Mouse (Mus musculus) cerebellum, postnatal 10 days (tissue): ENCODE data around the gene Wdr20.
"Not testable (repeated sequence)": the region's sequence is repeated elsewhere in the genome, so short reads cannot be mapped to it uniquely, and the experiment has no call there.

Experiments used
- DNase-seq, 2 experiments: peaks; one replicate each; pipeline ENCODE4 v3.0.0; 2021; ENCODE audit warnings: mixed read lengths in 2 of 2

The Wdr20 gene

DNA sequence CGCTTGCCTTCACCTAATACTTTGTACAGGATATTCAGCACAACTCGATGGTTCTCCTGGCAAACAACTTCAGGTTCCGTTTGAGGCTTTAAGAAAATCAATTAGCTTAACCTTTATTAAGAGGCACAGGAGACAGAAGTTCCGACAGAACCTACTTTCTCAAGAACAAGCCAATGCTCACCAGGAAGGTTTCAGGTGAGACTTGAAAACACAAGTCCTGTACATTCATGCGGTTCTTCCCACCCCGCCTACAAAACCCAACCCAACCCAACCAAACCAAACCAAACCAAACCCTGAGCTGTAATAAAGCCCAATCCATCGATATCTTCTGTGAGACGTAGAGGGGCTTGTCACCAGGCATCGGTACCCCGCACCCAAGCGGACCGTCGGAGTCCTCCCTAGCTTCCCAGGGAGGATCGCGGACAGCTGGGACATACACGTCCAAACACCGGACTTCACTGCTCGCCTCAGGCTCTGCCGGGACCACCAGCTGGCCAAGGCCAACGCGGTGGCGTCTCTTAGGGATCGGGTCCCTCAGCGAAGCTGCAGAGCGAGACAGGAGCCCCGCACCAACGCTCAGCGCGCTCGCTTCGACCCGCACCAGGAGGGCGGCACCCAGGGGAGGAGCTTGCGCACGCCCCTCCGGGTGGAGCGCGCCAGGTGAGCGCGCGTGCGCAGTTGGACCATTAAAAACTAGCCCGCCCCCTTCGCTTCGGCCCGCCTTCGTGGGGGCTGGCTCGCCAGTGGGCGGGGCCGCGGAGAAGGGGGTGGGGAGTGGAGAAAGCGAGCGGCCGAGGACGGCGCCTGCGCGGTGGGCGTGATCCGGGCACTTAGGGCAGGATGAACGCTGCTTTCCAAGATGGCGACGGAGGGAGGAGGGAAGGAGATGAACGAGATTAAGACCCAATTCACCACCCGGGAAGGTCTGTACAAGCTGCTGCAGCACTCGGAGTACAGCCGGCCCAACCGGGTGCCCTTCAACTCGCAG lies at the start of gene Wdr20:
TSS of gene Wdr20 (plus strand) at position 775 of the 988 bp plus-strand sequence.
- peak; percentile 100 for DNase-seq

DNA sequence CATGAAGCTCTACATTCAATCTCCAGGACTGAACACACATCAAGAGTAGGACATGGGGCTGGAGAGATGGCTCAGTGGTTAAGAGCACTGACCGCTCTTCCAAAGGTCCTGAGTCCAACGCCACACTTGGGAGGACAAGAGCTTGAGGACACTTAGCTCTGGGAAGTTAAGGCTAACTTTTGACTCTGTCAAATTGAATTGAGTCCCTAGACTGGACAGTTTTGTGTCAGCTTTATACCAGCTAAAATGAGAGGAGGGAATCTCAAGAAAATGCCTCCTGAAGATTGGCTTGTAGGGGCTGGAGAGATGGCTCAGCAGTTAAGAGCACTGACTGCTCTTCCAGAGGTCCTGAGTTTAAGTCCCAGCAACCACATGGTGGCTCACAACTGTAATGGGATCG lies 48.8 kb upstream of the Wdr20 start:
- not testable (repeated sequence) for DNase-seq

DNA sequence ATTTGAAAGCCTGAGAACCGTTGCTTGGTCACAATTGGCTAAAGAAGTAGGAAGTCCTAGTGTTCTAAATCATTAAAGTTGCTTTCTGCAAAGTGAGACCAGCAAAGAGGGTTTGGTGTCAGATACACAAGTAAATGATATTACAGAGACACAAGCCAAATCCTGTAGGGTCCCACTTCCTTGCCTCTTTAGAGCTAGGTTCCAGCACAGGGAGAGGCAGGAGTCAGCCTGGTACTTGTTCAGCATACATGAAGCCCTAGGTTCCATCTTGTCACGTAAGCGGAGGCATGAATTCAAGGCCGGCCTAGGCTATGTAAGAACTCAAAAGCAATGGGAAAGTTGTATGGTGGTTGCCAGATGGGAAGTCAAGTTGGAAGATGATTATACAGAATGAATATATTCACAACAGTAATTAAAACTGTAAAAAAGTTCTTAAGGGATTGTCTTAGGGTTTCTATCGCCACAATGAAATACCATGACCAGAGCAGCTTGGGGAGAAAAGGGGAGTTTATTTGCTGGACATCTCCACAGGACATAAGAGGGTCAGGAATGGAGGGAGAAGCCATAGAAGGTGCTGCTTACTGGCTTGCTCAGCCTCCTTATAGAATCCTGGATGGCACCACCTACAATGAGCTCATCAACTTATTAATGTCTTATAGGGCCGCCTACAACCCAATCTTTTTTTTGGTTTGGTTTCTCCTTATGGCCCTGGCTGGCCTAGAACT lies 47.7 kb upstream of the Wdr20 start:
- DNase-seq, result no peak

DNA sequence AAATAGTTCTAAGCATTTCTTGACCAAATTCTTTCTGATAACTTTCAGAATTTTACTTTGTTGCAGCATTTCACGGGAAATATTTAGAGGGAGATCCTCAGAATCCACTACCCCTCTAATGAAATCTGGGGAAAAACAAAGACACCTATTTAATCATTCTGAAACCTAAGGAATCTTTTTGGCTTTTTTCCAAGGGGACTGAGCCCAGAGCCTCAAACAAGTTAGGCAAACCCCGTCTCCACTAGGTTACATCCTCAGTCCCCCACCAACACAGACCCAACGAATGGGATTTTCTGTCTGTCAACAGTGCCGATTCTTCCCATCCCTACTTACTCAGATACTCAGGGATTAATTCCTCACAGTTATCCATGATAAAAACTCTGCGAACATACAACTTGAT lies 44.4 kb upstream of the Wdr20 start:
- not testable (repeated sequence) for DNase-seq

DNA sequence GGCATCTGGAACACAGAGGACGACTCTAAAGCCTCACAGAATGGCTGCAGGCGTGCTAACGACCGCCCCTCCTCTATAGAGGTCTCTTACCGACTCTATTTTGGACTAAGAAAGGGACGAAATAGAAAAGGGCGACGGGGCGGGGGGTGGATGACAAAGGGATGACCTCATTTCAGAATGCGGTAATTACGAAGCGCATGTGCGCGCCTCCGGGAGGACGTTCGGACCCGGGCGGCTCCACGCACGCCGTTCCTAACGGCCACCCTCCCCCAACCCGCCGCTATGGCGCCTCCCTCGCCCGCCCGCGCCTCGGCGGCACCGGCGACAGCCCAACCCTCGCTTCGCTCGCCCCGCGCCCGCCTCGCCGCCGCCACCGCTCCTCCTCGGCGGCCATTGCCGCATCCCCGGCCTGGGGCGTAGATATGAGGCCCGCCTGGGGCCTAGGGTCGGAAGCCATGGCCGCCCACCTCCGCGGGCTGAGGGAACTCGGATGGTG lies 42.0 kb upstream of the Wdr20 start:
- peak; percentile 85 to 88 for DNase-seq

DNA sequence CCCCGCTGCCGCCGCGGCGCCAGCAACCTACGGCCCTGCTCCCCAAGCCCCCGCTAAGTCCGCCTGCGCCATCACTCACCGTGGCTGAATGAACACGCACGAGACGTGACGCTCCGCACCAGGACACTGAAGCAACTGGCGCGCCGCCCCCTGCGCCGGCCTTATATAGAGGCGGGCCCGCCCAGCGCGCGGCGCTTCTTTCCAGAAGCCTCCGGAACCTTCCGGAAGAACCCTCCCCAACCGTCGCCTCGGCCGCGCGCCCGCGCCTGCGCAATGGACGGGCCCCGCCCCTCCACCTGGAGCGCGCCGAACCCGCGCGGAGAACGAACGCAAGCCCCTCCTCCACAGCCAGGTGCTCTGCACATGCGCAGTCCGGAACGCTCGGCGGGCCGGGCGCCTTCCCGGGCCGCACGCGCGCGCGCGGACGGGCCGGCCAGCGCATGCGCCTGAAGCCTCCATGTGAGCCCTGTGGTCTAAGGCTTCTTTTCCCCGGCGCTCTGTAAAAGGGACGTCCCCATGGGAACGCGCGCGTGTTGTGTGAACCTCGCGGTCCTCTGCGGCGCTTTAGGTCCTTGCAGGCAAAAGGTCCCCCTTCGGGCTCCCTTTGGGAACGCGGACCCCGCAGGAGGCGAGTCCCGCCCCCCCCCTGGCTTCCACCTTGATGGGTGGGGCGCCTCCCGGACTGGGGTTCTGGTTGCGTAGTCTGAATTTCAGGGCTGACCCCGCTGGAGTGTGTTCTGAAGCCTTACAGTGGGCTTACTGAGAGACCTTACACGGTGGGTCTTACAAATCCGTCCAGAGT lies 41.4 kb upstream of the Wdr20 start:
- DNase-seq, result peak; percentile 99 to 100

DNA sequence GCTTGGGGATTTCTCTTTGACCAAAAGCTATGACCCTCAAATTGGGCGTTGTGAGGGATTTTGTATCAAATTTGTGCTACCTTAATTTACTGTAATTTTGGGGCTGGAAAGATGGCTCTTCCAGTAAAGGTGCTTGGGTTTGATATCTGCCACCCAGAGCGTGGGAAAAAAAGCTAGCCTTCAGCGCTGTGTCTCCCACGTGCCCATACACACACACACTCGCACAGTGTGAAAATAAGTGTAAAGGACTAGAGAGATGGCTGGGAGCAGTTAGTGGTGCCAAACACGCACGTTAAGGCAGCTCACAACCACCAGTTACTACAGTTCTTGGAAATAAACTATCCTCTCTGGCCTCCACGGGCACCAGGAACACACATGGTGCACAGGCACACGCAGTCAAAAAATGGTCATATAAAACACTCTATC lies 40.8 kb upstream of the Wdr20 start:
- no peak for DNase-seq

DNA sequence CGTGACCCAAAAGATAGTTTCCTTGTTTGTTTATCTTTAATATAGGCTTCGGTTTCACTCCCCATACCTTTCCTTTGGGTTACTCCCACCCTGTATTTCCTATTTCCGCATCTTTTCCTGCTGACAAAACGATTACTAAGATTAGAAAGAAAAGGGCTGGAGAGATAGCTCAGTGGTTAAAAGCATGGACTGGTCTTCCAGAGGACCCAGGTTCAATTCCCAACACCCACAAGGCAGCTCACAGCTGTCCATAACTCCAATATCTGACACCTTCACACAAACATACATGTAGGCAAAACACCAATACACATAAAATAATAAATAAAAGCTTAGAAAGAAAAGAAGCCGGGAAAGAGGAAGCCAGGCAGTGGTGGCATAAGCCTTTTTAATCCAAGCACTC lies 40.3 kb upstream of the Wdr20 start:
- no peak for DNase-seq

DNA sequence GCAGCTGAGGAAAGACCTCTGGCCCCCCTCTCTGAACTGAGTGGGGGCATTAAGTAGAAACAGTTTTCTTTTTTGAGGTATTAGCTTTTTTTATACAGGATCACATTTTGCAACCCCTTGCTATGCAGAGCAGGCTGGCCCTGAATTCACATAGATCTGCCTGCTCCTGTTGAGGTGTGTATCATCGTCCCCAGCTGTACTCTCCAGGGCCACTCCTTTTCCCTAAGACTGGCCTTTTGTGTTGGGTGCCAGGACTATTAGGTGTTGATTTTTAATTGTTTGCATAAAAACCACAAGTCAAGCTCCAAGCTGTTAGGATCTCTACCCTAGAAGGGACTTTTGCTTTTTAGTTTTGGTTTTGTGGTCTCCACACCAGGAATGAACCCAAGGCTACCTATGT lies 39.7 kb upstream of the Wdr20 start:
- DNase-seq, result no peak

DNA sequence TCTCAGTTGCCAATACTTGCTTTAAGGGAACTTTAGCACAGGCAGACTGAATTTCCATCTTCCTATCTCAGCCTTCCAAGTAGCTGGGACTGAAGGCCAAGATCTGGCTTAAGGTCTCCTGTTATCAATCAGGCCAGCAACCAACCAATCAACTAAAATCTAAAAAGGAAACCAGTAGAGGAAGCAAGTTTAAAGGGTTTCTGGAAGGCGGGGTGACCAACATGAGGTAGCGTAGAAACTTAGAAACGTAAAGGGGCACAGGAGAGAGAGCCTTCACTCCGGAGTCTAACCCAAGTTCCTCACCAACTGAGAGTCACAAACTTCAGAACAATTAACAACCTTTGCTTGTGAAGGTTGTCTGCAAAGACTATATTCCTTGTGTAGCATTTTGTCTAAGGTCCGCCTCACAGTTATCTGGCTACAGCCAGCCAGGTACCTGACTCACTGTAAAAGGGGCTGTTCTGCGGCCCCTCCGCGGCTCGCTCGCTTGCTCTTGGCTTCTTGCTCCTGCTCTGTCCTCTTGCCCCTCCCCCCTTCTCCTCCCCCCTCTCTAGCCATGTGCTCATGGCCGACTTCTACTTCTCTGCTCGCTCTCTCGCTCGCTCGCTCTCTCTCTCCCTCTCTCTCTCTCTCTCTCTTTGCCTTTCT lies 39.1 kb upstream of the Wdr20 start:
- DNase-seq, result no peak

DNA sequence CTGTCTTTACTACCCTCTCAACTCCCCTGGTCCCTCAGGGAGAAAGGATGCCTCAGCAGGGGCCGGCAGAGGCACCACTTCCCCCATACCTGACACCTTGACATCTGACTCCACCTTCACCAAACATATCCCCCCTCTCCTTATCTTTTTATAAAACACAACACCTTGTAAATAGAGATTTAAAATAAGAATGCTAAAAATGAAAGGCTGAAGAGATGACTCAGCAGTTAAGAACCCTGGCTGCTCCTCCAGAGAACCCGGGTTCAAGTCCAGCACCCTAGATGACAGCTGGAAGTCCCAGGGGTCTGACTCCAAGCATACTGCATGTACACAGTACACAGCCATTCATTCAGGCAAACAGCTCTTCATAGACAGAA lies 38.6 kb upstream of the Wdr20 start:
- DNase-seq, result no peak

DNA sequence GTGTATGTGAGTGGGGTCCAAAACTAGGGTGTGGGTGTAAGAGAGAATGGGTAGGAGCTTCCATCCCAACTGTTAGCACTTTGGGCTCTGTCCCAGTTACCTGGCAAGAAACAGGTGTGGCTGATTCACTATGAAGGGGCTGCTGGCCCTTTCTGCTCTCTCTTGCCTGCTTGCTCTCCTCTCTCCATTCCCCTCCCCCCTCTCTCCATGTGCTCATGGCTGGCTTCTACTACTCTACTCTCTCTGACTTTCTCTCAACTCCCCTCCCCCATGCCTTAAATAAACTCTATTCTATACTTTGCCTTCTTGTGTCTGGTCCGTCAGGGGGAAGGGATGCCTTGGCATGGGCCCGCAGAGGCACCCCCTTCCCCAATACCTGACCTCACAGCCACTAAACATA lies 37.0 kb upstream of the Wdr20 start:
- no peak for DNase-seq

DNA sequence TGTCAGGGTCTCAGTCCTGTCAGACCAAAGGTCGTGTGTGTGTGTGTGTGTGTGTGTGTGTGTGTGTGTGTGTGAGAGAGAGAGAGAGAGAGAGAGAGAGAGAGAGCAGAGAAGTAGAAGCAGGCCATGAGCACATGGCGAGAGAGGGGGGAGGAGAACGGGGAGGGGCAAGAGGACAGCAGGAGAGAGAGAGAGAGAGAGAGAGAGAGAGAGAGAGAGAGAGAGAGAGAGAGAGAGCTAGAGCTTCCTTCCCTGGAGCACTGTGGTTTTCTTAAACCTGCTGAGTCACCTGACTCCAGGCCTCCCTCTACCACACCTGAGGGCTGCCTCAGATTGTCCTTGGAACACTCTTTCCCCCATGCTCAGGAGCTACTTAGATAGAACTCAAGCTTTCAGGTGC lies 36.4 kb upstream of the Wdr20 start:
- DNase-seq, result not testable (repeated sequence)

DNA sequence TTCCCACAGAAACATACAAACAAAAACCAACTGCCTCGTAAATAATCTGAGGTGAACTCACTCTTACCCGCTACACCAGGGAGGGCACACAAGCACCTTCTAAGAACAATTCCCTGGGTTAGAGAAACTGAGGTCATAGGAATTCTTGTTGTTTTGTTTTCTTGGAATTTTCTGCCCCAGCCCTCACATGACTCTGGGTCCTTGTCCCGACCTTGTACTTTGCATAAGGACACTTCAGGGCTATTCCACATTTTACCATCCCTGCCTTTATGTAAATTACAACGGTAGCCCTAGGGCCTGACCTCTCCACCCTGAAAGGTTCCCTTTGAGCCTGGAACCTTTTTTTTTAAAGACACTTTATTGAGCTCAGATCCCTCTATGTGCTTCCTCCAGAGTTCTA lies 35.2 kb upstream of the Wdr20 start, which contains the start of gene Hsp90aa1:
TSS of gene Hsp90aa1 (minus strand) at position 173 of the 400 bp plus-strand sequence.
- DNase-seq, result no peak

DNA sequence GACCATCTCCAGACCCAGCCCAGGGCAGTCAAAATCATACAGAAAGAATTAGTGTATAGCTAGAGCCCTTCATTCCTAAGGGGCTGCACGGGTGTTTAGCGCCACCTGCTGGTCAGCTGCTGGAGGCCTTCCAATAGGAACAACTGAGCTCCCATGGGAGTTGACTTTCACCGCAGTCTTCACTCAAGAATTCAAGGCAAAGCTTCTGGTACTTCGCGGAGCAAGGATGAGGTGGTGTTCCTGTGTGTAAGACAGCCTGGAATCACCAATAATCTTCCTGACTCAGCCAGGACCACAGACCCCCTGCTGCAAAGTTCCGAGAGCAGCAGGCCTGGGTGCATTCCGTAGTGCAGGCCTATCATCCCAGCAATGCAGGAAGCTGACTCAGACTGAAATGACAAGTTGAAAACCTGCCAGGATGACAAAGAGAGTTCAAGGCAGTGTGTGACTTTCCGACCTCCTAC lies 34.7 kb upstream of the Wdr20 start:
- DNase-seq, result peak; percentile 92 to 94

DNA sequence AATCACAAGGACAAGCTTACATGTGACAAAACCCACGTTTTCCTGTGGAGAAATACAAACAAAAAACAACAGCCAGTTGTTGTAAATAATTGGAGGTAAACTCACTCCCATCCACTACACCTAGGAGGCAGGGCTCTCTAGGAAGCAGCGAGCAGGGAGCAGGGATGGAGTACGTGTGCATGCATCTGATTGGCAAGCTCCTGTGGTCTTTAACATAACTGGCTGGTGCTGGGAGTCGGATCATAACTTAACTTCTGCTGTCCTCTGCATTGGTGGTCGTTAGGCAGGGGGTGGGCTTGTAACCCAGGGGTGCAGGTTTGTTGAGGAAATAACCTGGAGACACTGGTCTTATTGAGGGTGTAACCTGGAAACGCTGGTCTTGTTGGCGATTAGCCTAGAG lies 34.1 kb upstream of the Wdr20 start:
- no peak for DNase-seq

DNA sequence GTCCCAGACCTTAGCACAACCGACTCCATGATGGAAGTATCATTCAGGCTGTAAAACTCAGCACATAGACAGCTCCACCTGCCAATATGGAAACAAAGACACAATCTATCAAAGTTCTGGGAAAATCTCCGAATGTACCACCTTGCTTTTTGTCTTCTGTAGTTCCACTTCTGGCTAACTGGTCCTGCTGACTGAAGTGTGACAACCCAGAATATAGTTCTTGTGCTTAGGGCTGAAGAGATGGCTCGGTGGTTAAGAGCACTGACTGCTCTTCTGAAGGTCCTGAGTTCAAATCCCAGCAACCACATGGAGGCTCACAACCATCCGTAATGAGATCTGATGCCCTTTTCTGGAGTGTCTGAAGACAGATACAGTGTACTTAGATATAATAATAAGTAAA lies 32.3 kb upstream of the Wdr20 start:
- DNase-seq, result not testable (repeated sequence)

DNA sequence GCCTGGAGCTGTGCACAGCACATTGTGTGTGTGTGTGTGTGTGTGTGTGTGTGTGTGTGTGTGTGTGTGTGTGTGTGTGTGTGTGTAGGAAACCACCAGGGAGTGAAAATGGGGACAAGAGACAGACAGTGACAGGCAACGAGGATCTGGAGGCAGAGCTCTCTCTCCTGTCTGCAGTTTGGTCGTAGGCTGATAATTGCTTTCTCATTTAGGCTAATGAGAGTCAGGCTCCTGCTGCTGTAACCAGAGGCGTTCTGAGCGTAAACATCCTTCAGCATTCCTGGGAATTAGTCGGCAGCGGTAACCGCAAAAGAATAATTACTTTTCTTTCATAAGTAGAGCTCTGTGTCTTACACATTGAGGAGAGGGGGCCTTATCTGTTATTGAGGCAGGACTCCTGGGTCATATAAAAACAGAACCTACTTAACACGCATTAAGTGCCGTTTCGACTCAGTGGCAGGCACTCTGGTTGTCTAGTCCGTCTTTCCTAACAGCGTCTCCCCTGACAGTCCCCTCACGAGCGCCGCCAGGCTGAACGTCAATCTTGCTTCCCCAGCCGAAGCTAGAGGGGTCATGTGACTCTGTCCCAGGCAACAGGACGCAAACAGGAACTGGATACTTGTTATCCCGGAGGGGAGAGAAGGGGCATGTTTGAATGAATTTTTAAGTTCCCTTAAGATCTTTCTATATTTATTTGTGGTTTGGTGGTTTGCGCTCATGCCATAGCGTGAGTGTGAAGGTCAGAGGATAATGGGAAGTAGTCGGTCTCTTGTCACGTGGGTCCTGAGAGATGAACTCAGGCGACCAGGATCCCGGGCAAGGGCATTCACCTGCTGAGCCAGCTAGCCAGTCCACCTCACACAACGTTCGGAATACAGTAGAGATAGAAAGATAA lies 31.2 kb upstream of the Wdr20 start:
- DNase-seq, result peak; percentile 54 to 55

DNA sequence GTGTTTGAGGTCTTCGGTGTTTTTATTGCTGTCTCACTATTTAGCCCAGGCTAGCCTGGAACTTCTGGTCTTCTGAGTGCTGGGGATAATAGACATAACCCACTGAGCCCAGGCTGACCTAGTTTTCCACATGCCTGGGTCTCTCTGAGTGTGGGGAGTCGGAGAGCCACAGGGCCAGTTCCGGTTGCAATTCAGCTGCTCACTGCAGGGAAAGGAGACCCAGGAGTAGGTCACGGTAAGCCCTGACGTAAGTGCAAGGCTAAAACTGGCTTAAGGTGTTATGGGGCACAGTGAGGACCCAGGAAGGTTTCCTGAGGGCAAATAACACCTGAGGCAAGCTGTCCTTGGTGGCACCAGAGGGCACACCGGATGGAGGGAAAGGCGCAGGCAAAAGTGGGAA lies 30.3 kb upstream of the Wdr20 start:
- no peak for DNase-seq

DNA sequence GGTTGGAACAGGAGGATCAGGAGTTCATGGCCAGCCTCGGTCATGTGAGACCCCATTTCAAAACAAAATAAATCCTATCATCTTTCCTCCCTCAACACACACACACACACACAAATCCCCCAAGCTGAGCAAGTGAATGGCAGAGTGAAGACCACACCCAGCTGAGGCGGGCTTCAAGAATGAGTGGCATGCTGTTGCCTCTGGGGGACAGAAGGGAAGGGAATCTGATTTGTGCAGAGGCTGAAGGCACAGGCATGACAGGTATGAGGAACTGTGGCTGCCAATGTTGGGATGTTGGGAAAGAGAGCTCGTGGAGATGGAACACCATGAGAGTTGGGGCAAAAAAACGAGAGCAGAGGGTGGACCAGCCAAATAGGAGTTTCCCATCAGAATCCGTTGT lies 26.5 kb upstream of the Wdr20 start:
- no peak for DNase-seq

DNA sequence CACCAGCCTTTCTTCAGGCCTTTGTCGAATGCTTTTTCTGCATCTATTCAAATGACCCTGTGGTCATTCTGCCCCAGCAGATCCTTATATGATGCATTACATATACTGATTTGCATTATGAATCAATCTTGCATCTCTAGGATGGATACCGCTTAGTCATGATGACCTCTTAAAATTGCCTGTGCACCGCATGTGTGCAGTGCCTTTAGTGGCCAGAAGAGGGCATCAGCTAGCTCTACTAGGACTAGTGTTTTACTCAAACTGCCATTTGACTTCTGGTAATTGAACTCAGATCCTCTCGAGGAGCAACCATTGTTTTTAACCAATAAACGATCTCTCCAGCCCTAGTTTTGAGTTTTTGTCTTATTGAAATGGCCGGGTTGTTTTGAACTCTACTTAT lies 24.0 kb upstream of the Wdr20 start:
- DNase-seq, result peak in 1 of 2 experiments; percentile 23
